Mouse (Mus musculus) cerebellum, adult (tissue): ENCODE measurements at regions not wholly inside any gene's neighbourhood (a gene's known extent, or its start where the extent isn't known, plus 50 kb on each side); places are given as distances from the start of the nearest gene placed in this dataset.

Experiments
- ATAC-seq: cut with Nextera tagmentation; 2 replicates; pipeline ENCODE4 v1.9.2; 2017; ENCODE audit warnings: mild to moderate bottlenecking, moderate library complexity, mixed read lengths; ENCODE audit not compliant: insufficient number of reproducible peaks, low FRiP score, low TSS enrichment

DNA sequence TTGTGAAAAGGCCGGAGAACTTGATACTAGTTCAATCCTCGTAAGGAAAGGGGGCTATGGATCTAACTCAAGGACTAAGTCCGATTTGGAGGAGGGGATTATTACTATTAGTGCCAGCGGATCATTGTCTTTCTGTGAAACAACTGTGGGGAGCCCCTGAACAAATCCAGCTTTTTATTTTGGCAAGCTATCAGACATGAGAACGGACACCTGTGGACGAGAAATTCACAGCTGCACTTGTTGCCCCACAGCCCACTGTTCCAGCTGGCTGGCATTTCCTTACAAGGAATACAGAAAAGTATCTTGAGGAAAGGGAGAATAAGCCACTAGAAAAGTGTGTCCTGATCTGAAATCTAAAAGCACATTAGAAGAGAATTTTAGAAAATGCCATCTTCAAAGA, 363.9 kb upstream of the Itga1 start:
- ATAC-seq: no peak

DNA sequence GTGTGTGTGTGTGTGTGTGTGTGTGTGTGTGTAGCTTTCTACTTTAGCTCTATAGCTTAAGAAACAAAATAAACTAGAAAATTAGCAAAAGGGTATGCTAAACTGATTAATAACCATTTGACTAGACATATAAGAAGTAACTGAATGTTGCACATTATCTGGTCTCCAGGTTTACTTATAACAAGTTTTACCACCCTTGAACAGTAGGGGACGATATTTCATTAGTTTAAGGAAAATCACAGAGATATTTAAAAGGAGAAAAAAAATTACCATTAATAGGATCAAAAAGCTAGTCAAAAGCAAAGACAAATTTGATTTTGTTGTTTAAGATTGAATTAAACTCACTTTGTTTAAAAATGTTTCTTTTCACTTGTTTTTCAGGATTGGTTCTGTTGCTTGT, 349.5 kb upstream of the Itga1 start:
- no peak for ATAC-seq

DNA sequence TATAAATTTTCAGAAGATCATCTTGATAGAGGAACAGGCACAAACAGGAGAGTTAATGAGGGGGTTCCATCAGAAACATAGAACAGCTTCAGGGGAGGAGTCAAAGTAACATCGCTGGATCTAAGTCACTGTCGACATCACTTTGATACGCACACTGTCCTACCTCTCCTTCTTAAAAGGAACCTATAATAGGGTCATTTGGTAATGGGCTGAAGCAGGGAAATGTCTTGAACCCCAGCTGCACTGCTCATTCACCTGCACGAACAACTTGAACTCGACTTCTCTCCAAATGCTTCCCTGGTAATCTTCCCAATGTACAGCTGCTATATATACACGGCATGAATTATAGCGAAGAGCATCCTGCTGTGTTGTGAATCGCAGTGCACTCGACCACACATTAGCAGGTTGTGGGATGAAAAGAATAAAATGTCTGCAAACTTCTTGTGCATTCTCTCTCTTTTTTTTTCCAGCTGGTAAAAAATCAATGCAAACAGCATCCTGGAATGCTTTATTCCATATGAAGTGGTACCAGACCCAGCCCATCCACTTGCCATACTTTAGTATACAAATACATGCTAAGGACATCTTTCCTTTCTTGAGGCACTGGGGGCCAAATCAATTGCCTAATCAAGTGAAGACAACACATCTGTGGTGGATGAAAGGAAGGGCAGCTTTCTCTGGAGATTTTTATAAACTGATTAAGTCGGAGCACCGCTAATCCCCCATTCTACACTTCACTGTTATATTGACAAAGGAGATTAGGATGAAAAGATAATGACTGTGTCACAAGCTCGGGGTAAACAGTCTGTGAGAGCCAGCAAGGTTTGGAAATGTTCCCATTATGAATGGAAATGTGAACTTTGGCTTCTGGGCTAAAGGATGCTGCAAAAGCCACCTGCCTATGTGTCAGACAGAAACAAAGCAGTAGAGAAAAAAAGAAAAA, 325.6 kb upstream of the Itga1 start:
- no peak for ATAC-seq

DNA sequence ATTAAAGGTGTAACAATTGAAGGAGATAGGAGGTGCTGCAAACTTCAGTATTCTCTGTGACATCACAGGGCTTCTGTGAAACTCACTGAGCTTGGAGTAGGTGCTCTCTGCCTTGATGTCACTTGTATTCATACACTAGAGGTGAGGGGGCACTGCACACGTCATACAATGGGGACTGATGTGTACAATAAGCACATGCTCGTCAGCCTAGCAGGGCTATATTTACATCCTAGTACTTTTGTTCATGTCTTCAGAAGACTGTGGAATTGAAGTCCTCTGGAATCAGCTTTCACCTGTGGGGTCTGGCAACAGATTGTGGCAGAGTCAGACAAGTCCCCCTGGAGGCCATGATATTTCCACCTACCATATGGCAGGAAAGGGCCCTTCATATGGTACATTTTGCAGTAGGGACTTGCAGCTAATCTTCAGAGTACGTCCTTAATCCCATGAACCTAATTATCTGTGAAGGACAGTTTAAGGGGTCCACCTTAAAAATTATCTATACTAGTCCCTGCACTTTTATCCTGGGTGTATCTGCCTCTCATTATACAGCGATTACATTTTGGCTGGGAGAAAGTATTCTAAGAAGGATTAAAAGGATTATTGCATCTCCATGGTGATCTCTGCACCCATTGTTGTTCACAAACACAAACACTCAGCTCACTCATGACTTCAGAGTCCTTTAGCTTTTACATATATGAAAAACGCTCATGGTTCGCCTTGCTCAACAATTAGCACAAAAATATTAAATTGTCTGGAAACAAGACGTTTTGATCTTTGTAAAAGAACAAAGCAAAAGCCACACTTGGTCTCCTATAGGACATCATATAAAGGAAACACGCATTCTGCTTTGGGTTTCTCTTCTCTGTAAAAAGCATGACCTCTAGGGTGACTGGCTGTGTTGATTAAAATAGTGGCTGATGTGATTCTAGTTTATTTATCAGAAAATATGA, 324.1 kb upstream of the Itga1 start:
- no peak for ATAC-seq

DNA sequence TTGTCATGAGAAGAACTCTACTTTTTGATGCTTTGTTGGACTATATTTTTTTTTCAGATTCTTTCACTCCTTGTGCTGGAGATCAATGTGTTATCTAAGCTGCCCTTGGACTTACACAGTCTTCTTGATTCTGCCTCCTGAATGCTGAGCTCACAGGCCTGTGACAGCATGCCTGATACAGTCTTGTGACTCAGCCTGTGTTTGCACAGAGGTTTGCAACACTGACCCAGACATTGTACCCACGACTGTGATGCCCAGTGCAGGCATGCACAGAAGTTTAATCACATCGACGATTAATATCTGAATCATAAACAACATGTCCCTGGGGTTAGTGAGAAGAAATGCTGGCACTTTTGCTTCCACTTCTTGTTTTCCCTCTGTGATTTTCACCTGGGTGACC, 322.0 kb upstream of the Itga1 start:
- ATAC-seq: no peak

DNA sequence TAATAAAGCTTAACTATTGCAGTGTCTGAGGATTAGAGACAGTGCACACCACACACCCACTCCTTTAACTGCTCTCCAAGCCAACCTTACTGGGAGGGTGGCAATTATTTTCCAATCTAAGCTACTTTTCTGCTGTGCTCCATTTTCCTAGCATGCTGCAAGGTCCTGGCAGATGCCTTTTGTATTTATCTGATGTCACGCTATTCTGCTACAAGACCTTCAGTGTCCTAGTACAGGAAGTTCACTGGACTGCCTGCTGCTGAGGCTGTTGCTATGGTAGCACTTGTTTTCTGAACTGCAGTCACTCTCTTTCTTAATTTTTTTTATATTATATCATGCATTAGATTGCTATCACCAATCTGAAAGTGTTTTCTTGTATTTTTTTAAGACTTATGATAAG, 319.7 kb upstream of the Itga1 start:
- ATAC-seq: no peak

DNA sequence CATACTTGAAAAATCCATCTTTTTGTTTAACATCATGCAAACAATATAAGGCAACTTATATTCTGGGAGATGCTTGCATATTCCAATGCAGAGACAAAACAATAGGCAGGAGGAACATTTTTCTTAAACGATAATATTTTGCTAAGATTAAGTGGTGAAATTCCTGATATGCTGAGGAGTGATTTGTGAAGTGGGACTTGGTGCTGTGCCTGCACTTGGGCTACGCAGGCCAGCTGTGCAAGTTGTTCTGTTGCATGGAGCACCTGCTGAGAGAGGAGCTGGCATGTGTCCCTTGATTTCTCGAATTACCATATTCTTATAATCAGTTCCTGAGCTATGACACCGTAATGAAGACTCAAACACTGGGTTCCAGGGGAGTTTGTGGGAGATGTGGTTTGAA, 316.1 kb upstream of the Itga1 start:
- no peak for ATAC-seq

DNA sequence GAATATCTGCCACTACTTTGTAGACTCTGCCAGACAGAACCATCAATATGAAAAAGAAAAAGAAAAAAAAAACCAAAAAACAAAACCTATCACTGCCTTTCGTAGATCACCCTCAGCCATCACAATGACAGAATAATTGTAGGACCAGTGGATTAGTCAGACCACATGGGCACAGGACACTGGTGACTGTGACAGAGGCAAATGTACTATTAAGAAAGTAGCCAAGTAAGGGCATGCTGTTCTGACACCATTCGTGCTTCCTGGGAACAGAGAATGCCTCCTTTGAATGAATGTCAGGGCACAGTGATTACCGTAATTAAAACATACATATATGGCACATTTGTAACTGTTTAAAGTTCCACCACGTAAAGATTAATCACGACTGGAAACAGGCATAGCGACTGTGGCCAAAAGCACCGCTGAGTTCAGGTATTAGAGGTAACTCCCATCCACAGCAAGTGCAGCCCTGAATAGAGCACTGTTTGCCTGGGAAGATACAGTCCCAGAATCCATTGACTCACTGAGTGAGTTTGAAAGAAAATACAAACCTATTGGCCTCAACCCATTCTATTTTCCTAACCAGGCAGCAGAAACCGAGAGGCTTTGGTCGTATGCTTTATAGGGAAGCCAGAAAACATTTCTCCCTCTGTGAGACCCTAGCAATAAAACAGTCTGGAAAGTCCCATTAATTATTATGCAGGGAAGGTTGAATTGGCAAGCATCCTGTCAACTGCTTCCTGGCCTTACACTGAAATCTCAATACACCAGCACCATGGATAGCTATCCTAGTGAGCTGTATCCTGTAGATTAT, 312.2 kb upstream of the Itga1 start:
- ATAC-seq: no peak

DNA sequence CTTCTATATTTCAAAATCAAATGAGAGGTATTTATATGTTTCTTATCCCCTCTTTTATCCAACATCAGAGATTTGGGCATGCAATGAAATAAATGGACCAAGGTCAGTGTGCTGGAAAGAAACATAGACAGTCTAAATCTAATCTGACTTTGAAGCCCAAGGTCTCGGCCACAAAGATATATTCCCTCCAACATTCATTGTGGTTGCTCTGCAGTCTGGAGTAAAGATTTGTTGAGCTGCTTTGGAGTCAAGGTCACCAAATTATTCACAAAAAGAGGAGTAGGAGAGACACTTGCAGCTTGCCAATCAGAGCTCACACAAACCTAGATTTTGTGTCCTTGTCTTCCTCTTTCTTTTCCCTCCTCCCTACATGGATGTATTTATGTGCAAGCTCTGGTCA, 304.2 kb upstream of the Itga1 start:
- ATAC-seq: no peak

DNA sequence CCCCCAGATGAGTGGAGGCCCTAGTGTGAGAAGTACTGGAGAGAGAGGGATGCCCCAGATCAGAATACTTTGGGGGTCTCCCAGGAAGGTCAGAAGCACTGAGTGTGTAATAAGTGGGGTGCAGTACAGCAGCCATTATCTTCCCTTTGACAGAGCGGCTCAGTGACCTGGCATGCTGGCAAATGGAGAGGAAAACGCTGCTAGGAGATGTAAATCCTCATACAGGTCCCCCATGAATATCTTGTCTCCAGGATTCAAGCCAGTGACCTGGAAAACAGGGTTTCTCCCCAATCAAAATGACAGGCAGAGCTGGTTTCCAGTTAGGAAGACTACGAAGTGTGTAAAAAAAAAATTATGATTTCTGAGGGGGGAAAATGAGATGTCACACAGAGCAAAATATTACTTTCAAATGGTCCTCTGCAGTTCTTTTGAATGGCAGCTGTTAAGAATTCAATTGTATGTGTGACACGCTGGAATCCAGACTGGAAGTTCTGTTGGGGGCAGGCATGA, 299.0 kb upstream of the Itga1 start:
- ATAC-seq: no peak

DNA sequence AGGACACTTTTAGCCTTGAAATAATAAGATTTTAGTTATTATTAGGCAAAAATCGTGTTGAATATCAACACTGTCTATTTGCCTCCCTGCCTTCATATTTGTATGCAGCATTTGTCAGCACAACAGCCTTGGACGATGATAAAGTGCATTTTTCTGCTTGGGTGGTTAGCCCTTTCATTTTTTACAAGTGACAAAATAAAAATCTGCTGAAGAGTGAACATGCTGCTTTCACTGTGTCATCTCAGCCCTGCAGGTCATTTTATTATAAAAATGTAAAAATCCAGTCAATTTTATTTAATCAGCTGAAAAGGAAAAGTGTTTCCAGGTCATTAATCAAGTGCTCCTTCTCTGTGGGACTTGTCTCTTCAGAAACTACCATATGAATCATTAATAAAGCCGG, 277.9 kb upstream of the Itga1 start:
- ATAC-seq: no peak

DNA sequence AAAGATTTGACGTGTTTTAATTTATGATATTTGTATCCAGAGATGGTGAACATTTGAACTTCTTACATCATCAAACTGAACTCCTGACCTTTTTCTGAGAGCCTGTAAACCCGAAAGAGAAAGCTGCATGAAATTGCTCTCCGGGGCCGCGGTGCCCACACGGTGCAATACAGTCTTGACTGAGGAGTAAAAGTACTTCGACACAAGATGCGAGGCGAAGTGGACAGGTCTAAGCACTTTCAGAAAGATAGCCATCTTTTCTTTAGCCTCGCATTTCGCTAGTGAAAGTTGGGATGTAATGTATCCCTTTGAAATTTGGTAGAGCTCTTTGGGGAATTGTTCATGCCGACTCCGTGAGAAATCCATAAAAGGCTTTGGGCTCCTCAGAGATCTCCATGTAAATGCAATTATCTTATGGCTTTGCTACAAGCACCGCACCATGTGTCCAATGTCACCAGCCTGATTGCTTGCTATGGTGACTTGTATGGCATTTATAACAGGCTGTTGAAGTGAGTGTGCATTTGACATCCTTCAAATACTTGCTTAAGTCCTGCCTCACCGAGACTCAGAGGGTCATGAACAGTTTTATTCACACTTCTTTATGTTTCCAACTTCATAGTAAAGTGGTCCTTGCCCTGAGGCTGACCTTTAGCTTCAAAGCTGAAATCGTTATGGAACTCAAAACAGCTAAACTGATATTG, 274.6 kb upstream of the Itga1 start:
- no peak for ATAC-seq

DNA sequence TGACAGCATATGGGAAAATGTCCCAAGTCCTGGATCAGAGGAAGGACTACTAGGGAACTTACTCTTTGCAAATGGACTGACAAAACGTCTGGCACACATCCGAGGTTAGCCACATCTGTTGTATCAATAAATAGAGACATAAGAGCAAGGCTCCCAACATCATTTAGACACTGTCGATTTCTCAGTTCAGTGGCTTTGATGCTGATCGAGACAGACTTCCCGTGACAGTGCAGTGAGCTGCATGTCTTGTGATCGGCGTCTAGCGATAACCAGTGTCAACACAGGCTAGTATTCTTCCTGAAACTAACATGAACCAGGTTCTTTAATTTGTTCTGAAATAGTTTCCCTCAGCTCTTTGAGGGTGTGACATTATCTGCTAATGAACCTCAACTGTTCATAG, 259.7 kb upstream of the Itga1 start:
- no peak for ATAC-seq

DNA sequence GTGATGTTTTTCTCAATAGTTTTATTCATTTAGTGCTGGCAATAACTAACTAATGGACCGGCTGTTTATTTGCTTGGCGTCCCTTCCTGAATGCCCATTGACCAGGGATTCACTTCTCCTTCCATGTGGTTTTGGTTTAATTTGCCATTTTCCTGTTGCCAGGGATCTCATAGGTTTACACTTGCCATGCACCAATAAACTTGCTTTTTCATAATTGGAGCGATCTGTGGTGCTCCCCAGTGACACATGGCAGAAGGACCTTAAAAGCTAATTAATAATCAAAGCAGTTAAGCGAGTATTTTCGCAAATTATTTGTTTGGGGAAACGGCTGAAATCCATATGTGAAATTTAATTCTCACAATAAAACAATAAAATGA, 245.2 kb upstream of the Itga1 start:
- no peak for ATAC-seq

DNA sequence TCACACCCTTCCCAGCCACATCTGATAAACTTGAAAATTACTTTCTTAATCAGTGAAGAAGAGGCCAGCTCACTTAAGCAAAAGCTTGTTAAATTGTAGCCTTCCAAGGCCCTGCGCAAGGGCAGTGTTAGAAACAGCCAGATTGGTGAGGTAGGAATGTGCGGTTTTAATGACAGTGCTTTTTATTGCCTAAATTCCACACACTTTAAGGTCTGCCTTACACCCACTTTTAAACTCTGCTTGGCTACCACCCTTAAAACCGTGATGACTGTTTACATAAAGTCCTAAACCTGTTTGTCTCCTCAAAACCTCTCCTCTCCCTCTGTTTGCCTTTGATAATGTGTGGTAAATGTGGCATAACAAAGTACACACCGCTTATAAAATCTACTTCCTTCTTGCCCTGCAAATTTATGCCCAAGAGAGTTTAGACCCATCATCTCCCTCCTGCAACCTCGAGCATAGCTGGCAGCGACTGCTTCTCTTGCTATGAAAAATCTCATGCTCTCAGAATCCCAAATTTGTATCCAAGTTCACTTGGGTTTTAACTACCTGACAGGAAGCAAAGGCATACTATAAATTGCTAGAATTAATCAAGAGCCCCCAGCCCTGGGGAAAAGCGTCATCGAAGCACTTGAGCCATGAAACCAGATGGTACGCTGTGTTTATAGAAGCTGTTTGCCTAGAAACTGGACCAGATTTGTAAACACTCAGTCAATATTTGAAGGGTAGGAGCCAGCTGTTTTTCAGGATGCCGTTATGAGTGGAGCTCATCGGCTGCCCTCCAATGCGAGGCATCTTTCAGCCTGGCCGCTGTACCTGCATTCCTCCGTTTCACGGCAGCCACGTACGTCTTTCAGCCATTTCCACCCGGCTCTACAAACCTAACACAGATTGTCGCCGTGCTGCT, 244.6 kb upstream of the Itga1 start:
- no peak for ATAC-seq

DNA sequence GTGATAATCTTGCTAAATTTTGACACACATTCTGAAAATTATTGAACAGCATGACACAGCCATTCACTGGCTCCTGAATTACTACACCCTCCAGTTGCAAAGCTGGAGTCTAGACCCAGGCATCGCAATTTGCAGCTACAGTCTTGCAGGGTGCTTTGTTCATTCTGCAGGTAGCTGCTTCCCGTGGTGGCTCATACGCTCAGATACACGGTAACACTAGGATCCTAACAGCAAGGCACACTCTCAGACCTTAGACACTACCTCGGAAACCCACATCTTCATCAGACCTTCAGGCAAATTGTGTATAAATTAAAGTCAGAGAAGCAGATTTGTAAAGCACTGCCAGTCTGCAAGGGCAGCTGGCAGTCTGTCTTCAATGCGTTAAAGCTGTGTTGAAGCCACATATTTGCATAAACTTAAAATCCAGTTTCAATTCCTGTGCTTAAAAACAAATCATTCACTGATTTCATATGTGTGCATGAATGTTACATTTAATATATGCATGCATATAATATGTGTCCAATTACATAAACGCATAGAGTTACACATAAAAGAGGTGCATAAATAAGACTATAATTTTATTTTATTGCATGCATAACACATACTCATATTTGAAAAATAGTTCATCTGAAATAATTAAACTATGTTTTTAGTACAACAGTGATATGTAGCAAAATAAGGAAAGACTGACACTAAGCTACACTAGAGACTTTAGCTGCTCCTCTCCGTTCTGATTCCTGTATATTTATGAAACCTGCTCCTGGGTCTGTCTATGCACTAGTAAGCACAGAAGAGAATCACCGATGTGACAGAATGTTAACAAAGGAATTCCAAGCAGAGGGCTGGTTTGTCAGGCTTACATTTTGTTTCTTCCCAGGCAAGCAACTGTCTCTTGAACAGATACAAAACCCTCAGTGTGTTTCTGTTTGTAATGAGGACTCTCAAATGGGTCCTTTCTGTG, 227.5 kb upstream of the Itga1 start:
- no peak for ATAC-seq

DNA sequence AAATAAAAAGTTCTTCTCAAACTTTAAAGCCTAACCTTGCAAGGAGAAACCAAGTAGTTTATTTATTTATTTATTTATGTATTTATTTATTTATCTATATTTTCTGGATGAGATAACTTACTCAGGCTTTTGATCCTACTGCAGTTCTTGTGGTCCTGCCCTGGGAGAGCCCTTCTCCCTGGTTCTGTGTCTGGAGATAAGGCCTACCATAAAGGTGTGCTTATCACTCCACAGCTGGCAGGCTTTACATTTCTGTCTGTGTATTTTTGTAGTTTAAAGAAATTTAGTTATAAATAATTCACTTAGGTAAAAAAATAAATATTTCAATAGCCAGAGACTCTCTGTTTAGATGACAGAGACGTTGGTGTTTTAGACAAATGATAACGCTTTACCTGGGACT, 224.5 kb upstream of the Itga1 start:
- ATAC-seq: no peak

DNA sequence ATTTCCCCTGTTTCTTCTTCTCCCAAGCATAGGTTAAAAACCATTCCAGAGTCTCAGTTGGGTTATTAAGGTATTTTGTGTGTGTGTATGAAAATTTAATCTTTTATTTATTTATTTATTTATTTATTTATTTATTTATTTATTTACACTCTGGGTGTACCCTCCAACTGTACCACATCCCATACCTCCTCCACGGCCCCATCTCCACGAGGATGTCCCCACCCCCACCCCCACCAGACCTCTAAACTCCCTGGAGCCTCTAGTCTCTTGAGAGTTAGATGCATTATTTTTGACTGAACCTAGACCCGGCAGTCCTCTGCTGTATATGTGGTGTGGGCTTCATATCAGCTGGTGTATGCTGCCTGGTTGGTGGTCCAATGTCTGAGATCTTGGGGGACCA, 214.9 kb upstream of the Itga1 start:
- ATAC-seq: no peak
